Mouse (Mus musculus) MEL (cell line): ENCODE results near the gene Gm20388. TPM values are rescaled to one million over a fixed set of nuclear protein-coding genes. Genes with fewer than 3 reads are reported as not detected.

Source experiments
- DNase-seq: peaks from one replicate; pipeline ENCODE4 v3.0.0; 2011; ENCODE audit warnings: low read depth, low spot score
- H3K27ac ChIP-seq: 2 replicates; pipeline ENCODE4 v1.5.1; 2012; ENCODE audit warnings: low read depth, mild to moderate bottlenecking, control low read depth, low read length, moderate library complexity; ENCODE audit not compliant: control insufficient read depth
- H3K27me3 ChIP-seq, 2 experiments: fragments of 150-350 bp in 1 of 2; sonication (generic) in 1 of 2; 2 replicates each; pipeline ENCODE4 v1.6.1; 2012; ENCODE audit warnings: low read length in 2 of 2, mild to moderate bottlenecking in 2 of 2, improper control_type of control experiment in 1 of 2, moderate library complexity in 1 of 2; ENCODE audit not compliant: insufficient read depth in 2 of 2, control insufficient read depth in 1 of 2
- H3K36me3 ChIP-seq, 2 experiments: 2 replicates each; pipeline ENCODE4 v1.6.1; 2012 to 2014; ENCODE audit warnings: low read length in 2 of 2, improper control_type of control experiment in 1 of 2, inconsistent platforms in 1 of 2, mild to moderate bottlenecking in 1 of 2; ENCODE audit not compliant: insufficient read depth in 2 of 2, control insufficient read depth in 1 of 2
- H3K4me1 ChIP-seq, 2 experiments: fragments of 150-350 bp in 1 of 2; sonication (generic) in 1 of 2; 2 replicates each; pipeline ENCODE4 v1.6.1; 2012; ENCODE audit warnings: low read length in 2 of 2, improper control_type of control experiment in 1 of 2, mild to moderate bottlenecking in 1 of 2; ENCODE audit not compliant: insufficient read depth in 2 of 2, control insufficient read depth in 1 of 2
- H3K4me3 ChIP-seq, 2 experiments: fragments of 150-350 bp in 1 of 2; sonication (generic) in 1 of 2; 2 replicates each; pipeline ENCODE4 v1.5.1; 2012; ENCODE audit warnings: low read depth in 2 of 2, low read length in 2 of 2, mild to moderate bottlenecking in 2 of 2, moderate library complexity in 2 of 2, control low read depth in 1 of 2, improper control_type of control experiment in 1 of 2; ENCODE audit not compliant: control insufficient read depth in 1 of 2, insufficient read depth in 1 of 2
- H3K79me2 ChIP-seq: 2 replicates; pipeline ENCODE4 v1.6.1; 2012; ENCODE audit warnings: mild to moderate bottlenecking, low read length, moderate library complexity; ENCODE audit not compliant: control insufficient read depth, poor library complexity, insufficient read depth
- H3K9ac ChIP-seq: 2 replicates; pipeline ENCODE4 v1.6.1; 2012; ENCODE audit warnings: low read depth, mild to moderate bottlenecking, control low read depth, low read length, moderate library complexity; ENCODE audit not compliant: control insufficient read depth, poor library complexity, severe bottlenecking
- H3K9me3 ChIP-seq: fragments of 150-350 bp; sonication (generic); replicated peaks from 2 replicates; pipeline ENCODE4 v1.6.1; 2012; ENCODE audit warnings: mild to moderate bottlenecking, low read length, improper control_type of control experiment, moderate library complexity; ENCODE audit not compliant: insufficient read depth
- BHLHE40 ChIP-seq: IDR thresholded peaks from 2 replicates; pipeline ENCODE4 v1.6.1; 2012; ENCODE audit warnings: low read depth, mild to moderate bottlenecking, inconsistent platforms, low read length, improper control_type of control experiment, borderline replicate concordance
- CHD2 ChIP-seq: IDR thresholded peaks from 2 replicates; pipeline ENCODE4 v1.6.1; 2011; ENCODE audit warnings: low read length, improper control_type of control experiment
- CTCF ChIP-seq, 3 experiments: IDR thresholded peaks in 2 of 3; conservative IDR thresholded peaks in 1 of 3; 2 replicates each; pipeline ENCODE4 v1.5.1; 2011 to 2012; ENCODE audit warnings: low read length in 3 of 3, low read depth in 2 of 3, mild to moderate bottlenecking in 2 of 3, improper control_type of control experiment in 1 of 3, inconsistent platforms in 1 of 3, mixed read lengths in 1 of 3, moderate library complexity in 1 of 3; ENCODE audit not compliant: control insufficient read depth in 1 of 3, insufficient read depth in 1 of 3, poor library complexity in 1 of 3, severe bottlenecking in 1 of 3
- EP300 ChIP-seq, 2 experiments: IDR thresholded peaks; 2 replicates each; pipeline ENCODE4 v1.6.1; 2011; ENCODE audit warnings: improper control_type of control experiment in 2 of 2, low read length in 2 of 2, low read depth in 1 of 2, mild to moderate bottlenecking in 1 of 2
- GABPA ChIP-seq: IDR thresholded peaks from 2 replicates; pipeline ENCODE4 v1.6.1; 2012; ENCODE audit warnings: low read depth, mild to moderate bottlenecking, inconsistent platforms, low read length, improper control_type of control experiment, moderate library complexity
- GATA1 ChIP-seq: IDR thresholded peaks from 2 replicates; pipeline ENCODE4 v1.6.1; 2011; ENCODE audit warnings: low read depth, low read length, improper control_type of control experiment
- HCFC1 ChIP-seq: IDR thresholded peaks from 2 replicates; pipeline ENCODE4 v1.6.1; 2012; ENCODE audit warnings: low read depth, mild to moderate bottlenecking, inconsistent platforms, low read length, improper control_type of control experiment, moderate library complexity
- JUND ChIP-seq: IDR thresholded peaks from 2 replicates; pipeline ENCODE4 v1.6.1; 2011; ENCODE audit warnings: low read depth, mild to moderate bottlenecking, improper control_type of control experiment, low read length
- KAT2A ChIP-seq: conservative IDR thresholded peaks from 2 replicates; pipeline ENCODE4 v1.6.1; 2012; ENCODE audit warnings: low read depth, low read length, improper control_type of control experiment, inconsistent platforms
- MAFK ChIP-seq: IDR thresholded peaks from 2 replicates; pipeline ENCODE4 v1.6.1; 2011; ENCODE audit warnings: low read depth, mild to moderate bottlenecking, low read length, improper control_type of control experiment, borderline replicate concordance
- MAX ChIP-seq: IDR thresholded peaks from 2 replicates; pipeline ENCODE4 v1.6.1; 2011; ENCODE audit warnings: low read length, improper control_type of control experiment
- MXI1 ChIP-seq: IDR thresholded peaks from 2 replicates; pipeline ENCODE4 v1.6.1; 2011; ENCODE audit warnings: mild to moderate bottlenecking, low read depth, low read length, improper control_type of control experiment
- MYC ChIP-seq: IDR thresholded peaks from 2 replicates; pipeline ENCODE4 v1.6.1; 2011; ENCODE audit warnings: low read depth, mild to moderate bottlenecking, low read length, improper control_type of control experiment, moderate library complexity
- NELFE ChIP-seq: IDR thresholded peaks from 2 replicates; pipeline ENCODE4 v1.6.1; 2011; ENCODE audit warnings: low read depth, low read length, improper control_type of control experiment
- NRF1 ChIP-seq: IDR thresholded peaks from 2 replicates; pipeline ENCODE4 v1.6.1; 2014; ENCODE audit warnings: low read depth, mild to moderate bottlenecking, inconsistent platforms, low read length, improper control_type of control experiment, moderate library complexity; ENCODE audit not compliant: poor library complexity, insufficient read depth, severe bottlenecking
- POLR2A ChIP-seq, 2 experiments: IDR thresholded peaks; 2 replicates each; pipeline ENCODE4 v1.6.1; 2011 to 2012; ENCODE audit warnings: low read length in 2 of 2, mild to moderate bottlenecking in 2 of 2, control low read depth in 1 of 2, improper control_type of control experiment in 1 of 2, low read depth in 1 of 2, moderate library complexity in 1 of 2; ENCODE audit not compliant: control insufficient read depth in 1 of 2, insufficient read depth in 1 of 2, poor library complexity in 1 of 2
- POLR2AphosphoS2 ChIP-seq: IDR thresholded peaks from 2 replicates; pipeline ENCODE4 v1.6.1; 2011; ENCODE audit warnings: low read length, improper control_type of control experiment
- RAD21 ChIP-seq: IDR thresholded peaks from 2 replicates; pipeline ENCODE4 v1.6.1; 2011; ENCODE audit warnings: mild to moderate bottlenecking, low read depth, low read length, improper control_type of control experiment
- SIN3A ChIP-seq: IDR thresholded peaks from 2 replicates; pipeline ENCODE4 v1.6.1; 2012; ENCODE audit warnings: low read length, improper control_type of control experiment, inconsistent platforms
- SMC3 ChIP-seq: IDR thresholded peaks from 2 replicates; pipeline ENCODE4 v1.6.1; 2011; ENCODE audit warnings: low read depth, low read length, improper control_type of control experiment
- TBP ChIP-seq: IDR thresholded peaks from 2 replicates; pipeline ENCODE4 v1.8.0; 2011; ENCODE audit warnings: low read depth, low read length, improper control_type of control experiment
- TCF12 ChIP-seq: IDR thresholded peaks from 2 replicates; pipeline ENCODE4 v1.6.1; 2014; ENCODE audit warnings: low read depth, mild to moderate bottlenecking, inconsistent platforms, low read length, improper control_type of control experiment, moderate library complexity
- UBTF ChIP-seq: IDR thresholded peaks from 2 replicates; pipeline ENCODE4 v1.6.1; 2012; ENCODE audit warnings: low read depth, mild to moderate bottlenecking, inconsistent platforms, low read length, improper control_type of control experiment, moderate library complexity, borderline replicate concordance; ENCODE audit not compliant: insufficient read depth
- USF1 ChIP-seq: IDR thresholded peaks from 2 replicates; pipeline ENCODE4 v1.6.1; 2014; ENCODE audit warnings: low read depth, mild to moderate bottlenecking, inconsistent platforms, low read length, improper control_type of control experiment, moderate library complexity
- USF2 ChIP-seq, 2 experiments: IDR thresholded peaks; 2 replicates each; pipeline ENCODE4 v1.6.1; 2011 to 2012; ENCODE audit warnings: improper control_type of control experiment in 2 of 2, low read length in 2 of 2, borderline replicate concordance in 1 of 2, inconsistent platforms in 1 of 2, low read depth in 1 of 2, mild to moderate bottlenecking in 1 of 2; ENCODE audit not compliant: insufficient read depth in 1 of 2
- ZC3H11A ChIP-seq: IDR thresholded peaks from 2 replicates; pipeline ENCODE4 v1.6.1; 2012; ENCODE audit warnings: low read depth, mild to moderate bottlenecking, inconsistent platforms, low read length, improper control_type of control experiment
- ZMIZ1 ChIP-seq: IDR thresholded peaks from 2 replicates; pipeline ENCODE4 v1.6.1; 2012; ENCODE audit warnings: low read depth, mild to moderate bottlenecking, inconsistent platforms, low read length, improper control_type of control experiment, moderate library complexity
- ZNF384 ChIP-seq: IDR thresholded peaks from 2 replicates; pipeline ENCODE4 v1.6.1; 2012; ENCODE audit warnings: low read depth, mild to moderate bottlenecking, inconsistent platforms, low read length, improper control_type of control experiment
- polyA plus RNA-seq, 2 experiments: library from polyadenylated mRNA; stranded (reverse) in 1 of 2; unstranded in 1 of 2; fragments of >175 nt in 1 of 2; fragments of >200 nt in 1 of 2; gene quantifications; 2 replicates each; pipeline versions ENCODE4 v1.2.1 to v1.2.4; 2012; ENCODE audit warnings: low replicate concordance in 2 of 2, low read depth in 1 of 2; ENCODE audit not compliant: insufficient read length in 2 of 2, insufficient read depth in 1 of 2, missing spikeins in 1 of 2
- total RNA-seq: library from RNA; depleted of rRNA; stranded (reverse); fragments of 300-350 nt; gene quantifications from 2 replicates; pipeline ENCODE4 v1.2.3, GENCODE M21; 2012

Gene Gm20388
- total and polyA plus RNA-seq, 3 experiments: 11.1 to 17.8 TPM; not detected in 1

GRCm38 (mm10) chr8:123914635-123915034 lies 4004.0 kb downstream of the Gm20388 start:
- Histone ChIP-seq H3K9ac (no peak overlapping the region), H3K4me1 (no peaks in the 10 kb centered on the region), H3K4me3 (no peak overlapping the region), H3K27me3 (no peaks in the 10 kb centered on the region), H3K79me2 (no peaks in the 10 kb centered on the region), H3K9me3 (no peaks in the 10 kb centered on the region), H3K27ac (no peak overlapping the region), H3K36me3 (peaks cover 0 to 10% of the 10 kb centered on the region in 2 experiments; a peak in 2 of 4 replicates)
- TF ChIP-seq ZMIZ1: no peak
- no peak for TF ChIP-seq MAFK
- TF ChIP-seq USF1: no peak
- TF ChIP-seq MXI1: no peak
- 0 out of 4 replicates have a peak, but pooled peaks of 1 of the 2 experiments have one; percentile 23 for TF ChIP-seq POLR2A (IDR thresholded peaks at IDR 0.05; ENCODE audit: control insufficient read depth in 1 of 2, insufficient read depth in 1 of 2, low read depth in 1 of 2, low read length in 2 of 2, poor library complexity in 1 of 2)
- no peak for TF ChIP-seq NRF1
- DNase-seq: no peak

- no peaks in the 10 kb centered on the region for H3K4me1 ChIP-seq
- TF ChIP-seq JUND: no peak
- TF ChIP-seq GABPA: no peak
- no peak for TF ChIP-seq TCF12
- TF ChIP-seq HCFC1: no peak
- peak; percentile 67; the same call in 1 of the 2 replicates for TF ChIP-seq ZC3H11A
- no peak for TF ChIP-seq MAFK
- TF ChIP-seq MAX: no peak
- TF ChIP-seq TBP: no peak
- no peak for TF ChIP-seq NRF1
- peak; percentile 50; the same call in 1 of the 2 replicates for TF ChIP-seq SIN3A
- no peak for TF ChIP-seq CHD2
- no peak for TF ChIP-seq EP300 (IDR thresholded peaks at IDR 0.05; ENCODE audit: low read depth in 1 of 2, low read length in 2 of 2)
- TF ChIP-seq ZMIZ1: no peak
- TF ChIP-seq GATA1: peak; percentile 39; the same call in 1 of the 2 replicates
- no peak for TF ChIP-seq UBTF
- TF ChIP-seq RAD21: peak; percentile 65
- TF ChIP-seq CTCF (IDR thresholded peaks at IDR 0.05 in 2 of 3, conservative IDR thresholded peaks at IDR 0.05 in 1 of 3; ENCODE audit: control insufficient read depth in 1 of 3, insufficient read depth in 1 of 3, low read depth in 2 of 3, low read length in 3 of 3, poor library complexity in 1 of 3, severe bottlenecking in 1 of 3): peak; percentile 77 to 99 (median 98)
- 0 out of 2 replicates have a peak, but pooled peaks have one; percentile 60 for TF ChIP-seq MYC
- no peak for TF ChIP-seq KAT2A
- no peak for TF ChIP-seq BHLHE40
- TF ChIP-seq ZNF384: no peak
- TF ChIP-seq POLR2AphosphoS2: no peak
- TF ChIP-seq USF2 (IDR thresholded peaks at IDR 0.05; ENCODE audit: borderline replicate concordance in 1 of 2, insufficient read depth in 1 of 2, low read depth in 1 of 2, low read length in 2 of 2): no peak
- TF ChIP-seq NELFE: no peak
- peak; percentile 88 for TF ChIP-seq SMC3
- no peaks in the 10 kb centered on the region for H3K79me2 ChIP-seq
- H3K9me3 ChIP-seq: no peaks in the 10 kb centered on the region
- peaks cover 0 to 6% of the 10 kb centered on the region in 2 experiments; a peak in 1 of 4 replicates for H3K36me3 ChIP-seq
- H3K27me3 ChIP-seq: no peaks in the 10 kb centered on the region
- no peak overlapping the region for H3K4me3 ChIP-seq
- DNase-seq: peak; percentile 93
- H3K9ac ChIP-seq: no peak overlapping the region
- no peak overlapping the region for H3K27ac ChIP-seq
These were observed 4014.1 kb downstream of the Gm20388 start for GRCm38 (mm10) chr8:123924719-123925118.
